Mouse (Mus musculus) T-helper 1 cell (primary cell): ENCODE results near the gene Dnm3.

Source experiments
- in situ Hi-C: fragments of 300-600 bp; cut with MboI, MseI; formaldehyde crosslinking; loops from one replicate; pipeline ENCODE4 v1.15.1; 2025; ENCODE audit warnings: high pct_unique_total_duplicates

The Dnm3 gene

GRCm38 (mm10) chr1:162036461-162036835, 441.4 kb downstream of the Dnm3 start:
- in situ Hi-C loops = no loop called here

- in situ Hi-C loops = no loop called here
Observed at GRCm38 (mm10) chr1:162035800-162036460, 441.9 kb downstream of the Dnm3 start.

GRCm38 (mm10) chr1:162023681-162024270, 454.1 kb downstream of the Dnm3 start:
- in situ Hi-C loops = no loop called here

GRCm38 (mm10) chr1:162020766-162021165, 457.1 kb downstream of the Dnm3 start:
- in situ Hi-C loops = no loop called here

- in situ Hi-C loops = no loop called here
Observed at GRCm38 (mm10) chr1:162020303-162020731, 457.5 kb downstream of the Dnm3 start.

GRCm38 (mm10) chr1:162018601-162018977, 459.2 kb downstream of the Dnm3 start:
- in situ Hi-C loops = no loop called here

GRCm38 (mm10) chr1:162017975-162018600, 459.7 kb downstream of the Dnm3 start:
- in situ Hi-C loops = no loop called here

- in situ Hi-C loops = no loop called here
Observed at GRCm38 (mm10) chr1:162016982-162017381, 460.9 kb downstream of the Dnm3 start.

- in situ Hi-C loops = no loop called here
Observed at GRCm38 (mm10) chr1:162015247-162015862, 462.5 kb downstream of the Dnm3 start.

- in situ Hi-C loops = no loop called here
Observed at GRCm38 (mm10) chr1:162013561-162013960, 464.3 kb downstream of the Dnm3 start.

- in situ Hi-C loops = no loop called here
Observed at GRCm38 (mm10) chr1:162011523-162012245, 466.1 kb downstream of the Dnm3 start.

- in situ Hi-C loops = no loop called here
Observed at GRCm38 (mm10) chr1:162009086-162009485, 468.7 kb downstream of the Dnm3 start.

GRCm38 (mm10) chr1:162008631-162009067, 469.2 kb downstream of the Dnm3 start:
- in situ Hi-C loops = no loop called here

GRCm38 (mm10) chr1:162008208-162008607, 469.6 kb downstream of the Dnm3 start:
- in situ Hi-C loops = no loop called here

GRCm38 (mm10) chr1:162006109-162006508, 471.7 kb downstream of the Dnm3 start:
- in situ Hi-C loops = no loop called here

GRCm38 (mm10) chr1:162004821-162005770, 472.7 kb downstream of the Dnm3 start:
- in situ Hi-C loops = loop anchor here (5.0 kb wide), 1 partner anchor 312 kb away; no protein-coding TSS in a partner anchor

- in situ Hi-C loops = loop anchor here (5.0 kb wide), 1 partner anchor 313 kb away; no protein-coding TSS in a partner anchor
Observed at GRCm38 (mm10) chr1:162004518-162004780, 473.4 kb downstream of the Dnm3 start.

- in situ Hi-C loops = loop anchor here (5.0 kb wide), 1 partner anchor 313 kb away; no protein-coding TSS in a partner anchor
Observed at GRCm38 (mm10) chr1:162003729-162004517, 473.9 kb downstream of the Dnm3 start.

- in situ Hi-C loops = loop anchor here (5.0 kb wide), 1 partner anchor 316 kb away; no protein-coding TSS in a partner anchor
Observed at GRCm38 (mm10) chr1:162001328-162001727, 476.5 kb downstream of the Dnm3 start.

- in situ Hi-C loops = loop anchor here (5.0 kb wide), 1 partner anchor 317 kb away; no protein-coding TSS in a partner anchor
Observed at GRCm38 (mm10) chr1:161999882-162000371, 477.9 kb downstream of the Dnm3 start.
